Mouse (Mus musculus) testis, adult 2 months (tissue): Measurements from ENCODE around the gene Rragc.

ENCODE experiments used
- CTCF ChIP-seq: fragments of 200-500 bp; IDR thresholded peaks from 2 replicates; pipeline ENCODE4 v1.5.1; 2012; ENCODE audit warnings: low read depth, mild to moderate bottlenecking, inconsistent platforms, low read length, moderate library complexity; ENCODE audit not compliant: control insufficient read depth, insufficient read depth, insufficient replicate concordance
- POLR2A ChIP-seq: fragments of 200-500 bp; IDR thresholded peaks from 2 replicates; pipeline ENCODE4 v1.6.1; 2012; ENCODE audit warnings: low read depth, mild to moderate bottlenecking, inconsistent platforms, low read length, moderate library complexity; ENCODE audit not compliant: control insufficient read depth

DNA sequence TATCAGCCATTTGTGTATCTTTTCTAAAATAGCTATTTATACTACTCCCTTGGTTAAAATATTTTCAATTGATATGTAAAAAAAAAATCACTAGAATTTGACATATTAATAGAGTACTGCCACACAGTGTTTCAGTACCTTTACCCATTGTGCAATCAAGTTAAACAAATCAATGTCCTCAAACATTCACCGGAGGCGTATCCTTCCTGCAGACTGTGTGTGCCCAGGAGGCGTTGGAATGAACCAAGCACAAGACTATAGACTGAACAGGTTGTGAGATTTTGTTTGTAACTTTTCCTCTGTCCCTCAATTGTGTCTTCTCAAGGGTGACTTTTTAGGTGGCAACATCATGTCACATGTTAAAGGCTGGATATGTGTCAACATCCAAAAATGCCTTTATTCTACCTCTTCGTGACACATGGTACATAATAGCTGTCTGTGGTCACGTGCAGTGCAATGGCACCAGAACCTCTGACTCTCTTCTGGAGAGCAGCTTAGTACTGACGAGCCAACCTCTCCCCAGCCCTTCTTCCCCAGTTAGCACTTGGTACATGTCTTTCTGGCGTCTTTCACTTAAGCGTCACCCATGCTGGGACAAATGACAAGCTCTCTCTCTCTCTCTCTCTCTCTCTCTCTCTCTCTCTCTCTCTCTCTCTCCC, 51.5 kb downstream of the Rragc start:
- TF ChIP-seq CTCF (no peak), POLR2A (no peak)
